Comparison of ENCODE assay signal across 11 mouse cellular contexts in the genomic region with DNA sequence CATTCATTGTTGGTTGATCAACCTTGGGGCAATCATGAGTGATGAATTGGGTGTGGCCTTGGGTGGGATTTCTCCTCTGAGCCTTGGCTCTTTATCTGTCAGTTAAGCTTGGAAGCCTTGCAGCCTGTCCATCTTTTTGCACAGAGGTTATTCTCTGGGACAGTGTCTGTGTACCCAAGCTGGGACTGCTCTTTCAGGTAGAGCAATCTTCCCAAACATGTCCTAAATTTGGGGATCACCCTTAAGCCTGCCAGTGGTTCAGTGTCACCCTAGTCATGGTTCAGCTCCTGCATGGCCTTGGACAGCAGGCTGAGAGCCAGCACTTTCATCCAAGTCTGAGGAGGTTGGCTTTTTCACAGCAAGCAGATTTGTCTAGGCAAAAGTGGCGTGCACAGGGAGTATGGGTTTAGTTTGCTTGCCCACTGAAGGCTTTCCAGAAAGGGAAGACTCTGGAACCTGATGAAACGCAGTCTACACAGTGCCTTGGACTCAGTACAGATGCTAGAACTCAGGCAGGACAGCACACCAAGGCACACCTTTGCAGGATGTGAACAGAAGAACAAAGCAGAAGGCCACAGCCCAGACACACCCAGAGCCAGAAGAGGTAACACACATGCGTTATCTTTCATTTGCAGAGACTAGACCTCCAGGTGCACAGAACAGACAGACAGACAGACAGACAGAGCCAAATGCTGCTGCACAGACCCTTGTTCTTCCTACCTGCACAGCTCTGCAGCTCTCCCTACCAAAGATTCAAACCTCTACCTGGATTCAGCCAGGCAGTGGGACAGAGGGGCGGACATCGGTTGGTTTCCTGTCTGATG.
DNase-seq lines count a peak whose midpoint lies in the region; ATAC-seq and TF ChIP-seq lines count a peak whose summit lies in the region.
"Had no signal": no experiment of that assay in that cellular context is flagged by ENCODE, and none has a peak within 500 bp of the region (broad histone marks: within the 10 kb centered on the region; RNA-seq: fewer than 3 reads in every experiment).

No protein-coding gene starts in this region.

- peaks cover 50% of the 10 kb centered on the region for H3K36me3 ChIP-seq in kidney, embryonic 16.5 days (ENCODE audit: insufficient read depth, low read length)
- peaks cover 94% of the 10 kb centered on the region for H3K36me3 ChIP-seq in limb, embryonic 15.5 days

- no peak for ATAC-seq in kidney, embryonic 16.5 days (ENCODE audit: low FRiP score, low TSS enrichment)
- no peak for ATAC-seq in limb, embryonic 15.5 days (ENCODE audit: insufficient number of reproducible peaks, low FRiP score, low TSS enrichment, low read depth)
- no peak for ATAC-seq in granulocyte monocyte progenitor cell, adult 5-6 weeks (replicated peaks; ENCODE audit: poor library complexity, severe bottlenecking)

- 79% methylated on average over 5 of the region's 5 CpGs for WGBS in kidney, embryonic 16.5 days
- WGBS in limb, embryonic 15.5 days, result 83% methylated on average over 5 of the region's 5 CpGs

- H3K9ac ChIP-seq in kidney, embryonic 16.5 days (replicated peaks; ENCODE audit: low read length), result no peak overlapping the region
- no peak overlapping the region for H3K9ac ChIP-seq in limb, embryonic 15.5 days
- H3K9ac ChIP-seq: hindbrain, embryonic 13.5 days; liver, embryonic 14.5 days had no signal

- no peak overlapping the region; the same call in 1 of the 2 replicates for H3K4me3 ChIP-seq in gastrocnemius, adult 2 months
- no peak overlapping the region for H3K4me3 ChIP-seq in kidney, embryonic 16.5 days (ENCODE audit: low read length)
- H3K4me3 ChIP-seq in limb, embryonic 15.5 days, result no peak overlapping the region
- H3K4me3 ChIP-seq: hindbrain, embryonic 13.5 days had no signal

- no peak for TF ChIP-seq CTCF in gastrocnemius, adult 2 months (IDR thresholded peaks at IDR 0.05)

- no peak for DNase-seq in gastrocnemius, adult 2 months
- no peak for DNase-seq in gastrocnemius, postnatal 14 days
- DNase-seq in kidney, postnatal 10 days, result no peak
- DNase-seq in adrenal gland, postnatal 14 days, result peak; percentile 68
- DNase-seq in thymus, postnatal 10 days (ENCODE audit: low spot score in 2 of 2), result no peak
- DNase-seq: cerebellum, adult 18-20 months had no signal

- no peaks in the 10 kb centered on the region for H3K9me3 ChIP-seq in kidney, embryonic 16.5 days (ENCODE audit: low read length)
- no peaks in the 10 kb centered on the region for H3K9me3 ChIP-seq in limb, embryonic 15.5 days
- H3K9me3 ChIP-seq: hindbrain, embryonic 13.5 days had no signal

- no peaks in the 10 kb centered on the region for H3K27me3 ChIP-seq in kidney, embryonic 16.5 days (ENCODE audit: insufficient read depth, low read length)
- H3K27me3 ChIP-seq in limb, embryonic 15.5 days, result no peaks in the 10 kb centered on the region
- H3K27me3 ChIP-seq: hindbrain, embryonic 13.5 days had no signal

- no peak overlapping the region for H3K4me2 ChIP-seq in kidney, embryonic 16.5 days (replicated peaks; ENCODE audit: low read depth, low read length)
- H3K4me2 ChIP-seq in limb, embryonic 15.5 days, result no peak overlapping the region
- H3K4me2 ChIP-seq: hindbrain, embryonic 13.5 days had no signal

- H3K27ac ChIP-seq in gastrocnemius, adult 2 months, result peak overlapping the region; percentile 81
- H3K27ac ChIP-seq in kidney, embryonic 16.5 days (ENCODE audit: low read length), result peak overlapping the region; percentile 40; the same call in 1 of the 2 replicates
- peak overlapping the region; percentile 3; the same call in 1 of the 2 replicates for H3K27ac ChIP-seq in limb, embryonic 15.5 days
- H3K27ac ChIP-seq: hindbrain, embryonic 13.5 days; liver, embryonic 14.5 days had no signal

- intact Hi-C loops in gastrocnemius, adult 2 months (cut with DNase I), result loop anchor here (10.0 kb wide), 2 partner anchors 59 to 91 kb away; no protein-coding TSS in a partner anchor
- intact Hi-C loops in gastrocnemius, postnatal 14 days (cut with DNase I; ENCODE audit: low total_unique reads), result no loop called here

- no peaks in the 10 kb centered on the region for H3K4me1 ChIP-seq in kidney, embryonic 16.5 days (ENCODE audit: insufficient read depth, low read length)
- H3K4me1 ChIP-seq in limb, embryonic 15.5 days, result 0 out of 2 replicates have a peak, but pooled peaks cover 2% of the 10 kb centered on the region

Comparison
In these comparisons a context has a peak if more than half of its experiments do, and no peak if none do; other contexts are left out.
1. H3K27ac ChIP-seq: peak in every context shown above with its lines; median percentile 81 in gastrocnemius, adult 2 months; 40 in kidney, embryonic 16.5 days; 3 in limb, embryonic 15.5 days.